Mouse (Mus musculus) forebrain, embryonic 16.5 days (tissue): ENCODE results near the gene Spaca7. TPM values are rescaled to one million over a fixed set of nuclear protein-coding genes. Genes with fewer than 3 reads are reported as not detected.

ENCODE experiments used
- ATAC-seq: fragments of 200-750 bp; cut with Nextera tagmentation; 2 replicates; pipeline ENCODE4 v1.8.0; 2017; ENCODE audit warnings: mild to moderate bottlenecking, moderate library complexity
- H3K27ac ChIP-seq: fragments of 300-500 bp; sonication (generic); 2 replicates; pipeline ENCODE4 v1.5.1; 2014; ENCODE audit warnings: low read length, control low read depth
- H3K27me3 ChIP-seq: fragments of 300-500 bp; sonication (generic); replicated peaks from 2 replicates; pipeline ENCODE4 v1.6.1; 2014; ENCODE audit warnings: low read length; ENCODE audit not compliant: control insufficient read depth, insufficient read depth
- H3K36me3 ChIP-seq: fragments of 300-500 bp; sonication (generic); 2 replicates; pipeline ENCODE4 v1.6.1; 2014; ENCODE audit not compliant: control insufficient read depth, insufficient read depth
- H3K4me1 ChIP-seq: fragments of 300-500 bp; sonication (generic); replicated peaks from 2 replicates; pipeline ENCODE4 v1.6.1; 2014; ENCODE audit warnings: low read length; ENCODE audit not compliant: control insufficient read depth, insufficient read depth
- H3K4me2 ChIP-seq: fragments of 300-500 bp; sonication (generic); 2 replicates; pipeline ENCODE4 v1.6.1; 2014; ENCODE audit warnings: mild to moderate bottlenecking, low read length, control low read depth
- H3K4me3 ChIP-seq: fragments of 300-500 bp; sonication (generic); replicated peaks from 2 replicates; pipeline ENCODE4 v1.5.1; 2014; ENCODE audit warnings: mild to moderate bottlenecking, low read length, control low read depth
- H3K9ac ChIP-seq: fragments of 300-500 bp; sonication (generic); replicated peaks from 2 replicates; pipeline ENCODE4 v1.6.1; 2014; ENCODE audit warnings: low read depth, low read length, control low read depth
- H3K9me3 ChIP-seq: fragments of 300-500 bp; sonication (generic); 2 replicates; pipeline ENCODE4 v1.6.1; 2016; ENCODE audit warnings: low read length; ENCODE audit not compliant: control insufficient read depth
- WGBS: fragments of 180-500 bp; shearing (Covaris S2); extraction: QIAGEN DNeasy Blood & Tissue Kit; methylation state at CpG from one replicate; pipeline ENCODE4 v1.1.7; 2014; 5-methylcytosine and 5-hydroxymethylcytosine counted together
- polyA plus RNA-seq: library from polyadenylated mRNA; unstranded; fragments of >200 nt; fragmentation: Nextera tagmentation; extraction: Ambion mirVana; gene quantifications from 2 replicates; pipeline ENCODE4 v1.2.1, GENCODE M21; 2015

The Spaca7 gene
- polyA plus RNA-seq, 1 experiment from 2014 or later, result not detected

DNA sequence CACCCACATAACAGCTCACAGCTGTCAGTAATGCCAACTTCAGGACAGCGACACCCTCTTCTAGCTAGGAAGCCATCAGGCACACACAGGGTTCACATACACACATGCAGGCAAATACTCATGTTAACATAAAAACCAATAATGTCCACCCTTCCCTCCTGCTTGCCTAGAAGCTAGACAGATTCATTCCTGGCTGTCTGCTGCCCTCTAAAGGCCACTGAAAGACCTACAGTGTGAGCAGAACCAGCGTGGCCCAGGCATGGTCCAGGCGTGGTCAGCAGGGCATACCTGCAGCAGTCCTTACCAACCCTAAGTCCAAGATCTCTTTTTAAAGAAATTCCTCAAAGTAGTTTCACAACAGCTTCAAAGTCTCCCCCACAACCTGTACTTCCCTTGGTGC is 56.2 kb downstream of the Spaca7 start:
- H3K36me3 ChIP-seq, result peaks cover 4% of the 10 kb centered on the region; the same call in 1 of the 2 replicates
- no peak overlapping the region for H3K4me3 ChIP-seq
- H3K9ac ChIP-seq, result no peak overlapping the region
- peak; percentile 78 for ATAC-seq
- H3K9me3 ChIP-seq, result no peaks in the 10 kb centered on the region
- 36% methylated on average over 3 of the region's 3 CpGs for WGBS
- no peaks in the 10 kb centered on the region for H3K27me3 ChIP-seq
- no peak overlapping the region for H3K27ac ChIP-seq
- no peak overlapping the region for H3K4me2 ChIP-seq
- no peaks in the 10 kb centered on the region for H3K4me1 ChIP-seq

DNA sequence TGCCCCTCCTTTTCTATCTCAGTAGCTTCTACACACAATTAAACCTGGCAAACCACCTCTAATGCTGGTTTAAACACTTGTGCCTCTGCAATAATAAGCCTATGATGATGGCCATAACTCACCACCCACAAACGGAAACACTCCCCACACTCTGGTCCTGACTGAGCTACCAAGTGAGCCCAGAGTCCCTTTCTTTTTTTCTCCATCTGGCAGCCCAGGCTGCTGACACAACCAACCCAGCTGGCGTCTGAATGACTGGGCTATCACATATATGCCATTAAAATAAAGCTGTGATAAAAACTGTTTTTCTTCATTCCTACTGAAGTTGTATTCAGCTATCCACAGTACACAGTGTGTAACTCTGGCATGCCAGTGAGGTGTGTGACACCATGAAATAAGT is 62.5 kb downstream of the Spaca7 start:
- Histone ChIP-seq H3K4me1 (no peaks in the 10 kb centered on the region), H3K27ac (peak overlapping the region; percentile 1; the same call in 1 of the 2 replicates), H3K4me2 (no peak overlapping the region), H3K4me3 (no peak overlapping the region), H3K36me3 (peaks cover 14% of the 10 kb centered on the region; the same call in 1 of the 2 replicates), H3K9ac (no peak overlapping the region), H3K27me3 (no peaks in the 10 kb centered on the region), H3K9me3 (no peaks in the 10 kb centered on the region)
- ATAC-seq, result peak; percentile 64
- WGBS, result 67% methylated on average over 2 of the region's 2 CpGs

DNA sequence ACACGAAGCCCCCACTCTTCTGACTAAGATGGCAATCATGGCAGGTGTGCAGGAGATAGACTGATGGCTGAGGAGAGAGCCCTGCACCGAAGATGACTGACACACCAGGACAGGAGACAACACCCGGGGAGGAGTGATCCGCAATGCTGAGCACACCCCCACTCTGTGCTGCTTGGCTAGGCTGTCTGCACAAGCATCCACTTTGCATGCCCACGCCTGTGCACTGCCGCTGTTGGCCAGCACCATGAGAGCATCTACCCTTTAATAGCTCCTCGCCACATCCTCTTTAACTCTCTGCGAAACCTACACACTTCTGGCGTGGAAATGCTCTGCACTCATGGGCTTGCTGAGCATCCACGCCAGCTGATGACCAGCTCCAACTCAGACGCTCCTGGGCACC is 65.6 kb downstream of the Spaca7 start:
- Histone ChIP-seq H3K9me3 (no peaks in the 10 kb centered on the region), H3K36me3 (peaks cover 13% of the 10 kb centered on the region; the same call in 1 of the 2 replicates)
- WGBS, result 95% methylated on average over 11 of the region's 11 CpGs

DNA sequence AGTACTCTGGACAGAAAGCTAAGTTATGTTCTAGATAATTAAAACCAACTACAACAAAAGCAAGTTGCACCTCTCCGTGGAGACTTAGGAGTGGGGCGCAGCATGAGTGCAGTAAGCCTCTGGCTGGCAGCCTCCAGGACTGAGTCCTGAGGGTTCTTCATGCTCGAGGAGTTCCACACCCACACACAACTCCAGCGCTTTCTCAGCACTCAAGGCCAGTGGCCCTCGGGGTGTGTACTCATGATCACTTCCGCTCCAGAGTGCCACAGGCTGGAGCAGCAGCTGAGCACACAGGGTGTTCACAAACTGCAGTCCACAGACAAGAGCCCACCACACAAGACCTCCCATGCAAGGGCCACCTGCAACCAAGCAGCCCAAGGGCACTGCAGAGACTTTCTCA is 68.7 kb downstream of the Spaca7 start:
- Histone ChIP-seq H3K9ac (no peak overlapping the region), H3K4me1 (no peaks in the 10 kb centered on the region), H3K27me3 (no peaks in the 10 kb centered on the region), H3K4me2 (no peak overlapping the region), H3K9me3 (no peaks in the 10 kb centered on the region), H3K4me3 (no peak overlapping the region), H3K36me3 (peaks cover 11% of the 10 kb centered on the region; the same call in 1 of the 2 replicates), H3K27ac (no peak overlapping the region)
- ATAC-seq, result no peak
- 92% methylated on average over 6 of the region's 6 CpGs for WGBS

More for the DNA sequence above, 65.6 kb downstream of the Spaca7 start:
- Histone ChIP-seq H3K27me3 (no peaks in the 10 kb centered on the region), H3K9ac (no peak overlapping the region), H3K4me2 (no peak overlapping the region), H3K27ac (no peak overlapping the region), H3K4me3 (no peak overlapping the region), H3K4me1 (no peaks in the 10 kb centered on the region)
- no peak for ATAC-seq

DNA sequence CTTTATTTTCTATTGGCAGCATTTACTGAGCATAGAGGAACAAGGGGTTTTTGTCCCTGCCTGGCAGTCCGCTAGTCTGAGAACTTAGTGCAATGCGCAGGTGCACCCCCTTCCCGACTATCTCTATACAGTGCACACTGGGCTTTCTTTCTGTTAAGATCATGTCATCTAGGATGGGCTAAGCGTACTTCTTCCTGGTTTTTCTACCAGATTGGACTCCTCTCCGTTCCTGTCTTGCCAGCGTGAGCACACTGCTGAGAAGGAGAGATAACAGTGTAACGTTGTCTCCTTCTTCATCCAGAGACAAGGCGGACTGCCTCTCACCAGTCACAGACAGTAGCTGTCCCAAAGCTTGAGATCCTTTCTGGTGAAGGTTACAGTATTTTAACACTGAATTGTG is 71.5 kb downstream of the Spaca7 start:
- ATAC-seq, result no peak

DNA sequence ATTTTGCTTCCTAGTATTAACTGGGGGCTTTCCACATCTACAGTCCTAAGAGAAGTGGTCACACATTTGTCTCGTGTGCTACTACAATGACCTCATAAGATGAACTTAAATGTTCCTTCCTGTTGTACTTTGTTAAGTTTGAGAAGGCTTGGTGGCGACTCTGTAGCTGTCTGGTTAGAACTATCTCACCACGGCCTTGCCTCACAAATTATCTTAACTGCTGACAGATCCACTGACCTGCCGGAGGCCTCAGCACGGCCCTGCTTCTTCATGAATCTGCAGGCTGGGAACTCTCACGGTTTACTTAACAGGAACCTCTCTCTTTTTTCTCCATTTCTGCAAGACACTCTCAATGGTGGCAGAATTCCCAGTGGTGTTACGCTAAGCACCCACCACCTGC is 72.1 kb downstream of the Spaca7 start:
- 79% methylated on average over 7 of the region's 7 CpGs for WGBS
- peaks cover 10% of the 10 kb centered on the region for H3K36me3 ChIP-seq
- H3K4me2 ChIP-seq, result no peak overlapping the region
- no peaks in the 10 kb centered on the region for H3K9me3 ChIP-seq
- no peak overlapping the region for H3K4me3 ChIP-seq
- H3K4me1 ChIP-seq, result no peaks in the 10 kb centered on the region
- no peak overlapping the region for H3K9ac ChIP-seq
- no peaks in the 10 kb centered on the region for H3K27me3 ChIP-seq
- no peak for ATAC-seq
- no peak overlapping the region for H3K27ac ChIP-seq

More for the DNA sequence above, 71.5 kb downstream of the Spaca7 start:
- no peaks in the 10 kb centered on the region for H3K9me3 ChIP-seq
- H3K27me3 ChIP-seq, result no peaks in the 10 kb centered on the region
- 88% methylated on average over 8 of the region's 8 CpGs for WGBS
- peaks cover 14% of the 10 kb centered on the region for H3K36me3 ChIP-seq
- H3K4me1 ChIP-seq, result no peaks in the 10 kb centered on the region
- no peak overlapping the region for H3K4me3 ChIP-seq
- no peak overlapping the region for H3K9ac ChIP-seq
- H3K4me2 ChIP-seq, result no peak overlapping the region
- H3K27ac ChIP-seq, result no peak overlapping the region

DNA sequence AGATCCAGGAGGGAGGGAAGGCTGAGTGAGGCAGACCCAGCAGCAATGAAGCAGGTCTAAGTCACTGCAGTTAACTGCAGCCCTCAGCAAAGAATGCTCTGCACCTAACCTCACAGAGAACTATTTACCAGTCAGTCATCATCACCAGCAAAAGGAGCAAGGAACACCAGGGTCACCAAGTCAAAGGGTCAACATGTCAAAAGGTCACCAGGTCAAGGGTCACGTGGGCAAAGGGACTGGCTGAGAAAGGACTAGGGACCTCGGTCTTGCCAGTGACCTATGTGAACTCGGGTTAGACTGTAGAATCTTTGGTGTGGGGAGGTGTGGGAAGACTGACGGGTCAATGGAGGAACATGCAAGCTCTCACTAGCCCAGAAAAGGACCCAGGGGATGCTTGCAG is 73.7 kb downstream of the Spaca7 start:
- no peak overlapping the region for H3K27ac ChIP-seq
- no peaks in the 10 kb centered on the region for H3K4me1 ChIP-seq
- H3K4me2 ChIP-seq, result no peak overlapping the region
- H3K36me3 ChIP-seq, result peaks cover 8% of the 10 kb centered on the region
- no peaks in the 10 kb centered on the region for H3K27me3 ChIP-seq
- no peaks in the 10 kb centered on the region for H3K9me3 ChIP-seq
- WGBS, result 80% methylated on average over 4 of the region's 4 CpGs
- H3K4me3 ChIP-seq, result no peak overlapping the region
- H3K9ac ChIP-seq, result no peak overlapping the region
- ATAC-seq, result no peak

DNA sequence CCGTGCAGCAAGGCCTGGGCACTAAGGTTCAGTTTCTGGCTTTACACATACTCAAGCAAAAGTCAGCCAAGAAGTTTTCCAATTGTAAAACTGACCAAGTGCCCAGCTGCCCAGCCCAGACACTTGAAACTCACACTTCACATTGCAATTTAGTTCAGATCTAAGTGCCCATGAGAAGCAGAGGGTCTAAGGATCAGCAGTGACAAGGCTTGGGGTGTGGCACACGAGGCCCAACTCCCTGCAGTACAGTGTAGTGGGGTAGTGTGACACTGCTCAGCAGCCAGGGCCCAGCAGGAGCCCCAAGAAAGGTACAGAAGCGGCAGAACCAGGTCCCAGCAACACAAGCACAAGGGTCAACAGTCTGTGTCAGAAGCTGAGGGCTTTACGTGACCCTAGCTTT is 76.1 kb downstream of the Spaca7 start:
- Histone ChIP-seq H3K4me3 (no peak overlapping the region), H3K9me3 (no peaks in the 10 kb centered on the region), H3K27ac (no peak overlapping the region), H3K27me3 (no peaks in the 10 kb centered on the region), H3K4me1 (no peaks in the 10 kb centered on the region), H3K4me2 (no peak overlapping the region), H3K36me3 (peaks cover 18% of the 10 kb centered on the region), H3K9ac (no peak overlapping the region)
- 91% methylated on average over 4 of the region's 4 CpGs for WGBS
- no peak for ATAC-seq
